Mouse (Mus musculus) heart, embryonic 11.5 days (tissue): ENCODE data around the gene Gm16181. TPM values are rescaled to one million over a fixed set of nuclear protein-coding genes. Genes with fewer than 3 reads are reported as not detected.
A peak's percentile ranks its signal among the peaks of the same experiment; 100 is the strongest.

ENCODE experiments used
- ATAC-seq: fragments of 200-750 bp; cut with Nextera tagmentation; replicated peaks from 2 replicates; pipeline ENCODE4 v1.8.0; 2017; ENCODE audit warnings: moderate library complexity; ENCODE audit not compliant: insufficient number of reproducible peaks, low FRiP score, low TSS enrichment
- H3K27ac ChIP-seq: fragments of 300-500 bp; sonication (generic); 2 replicates; pipeline ENCODE4 v1.5.1; 2014; ENCODE audit warnings: mild to moderate bottlenecking, low read depth, low read length
- H3K27me3 ChIP-seq: fragments of 300-500 bp; sonication (generic); 2 replicates; pipeline ENCODE4 v1.6.1; 2014; ENCODE audit warnings: mild to moderate bottlenecking, low read length, mixed read lengths; ENCODE audit not compliant: control insufficient read depth, insufficient read depth
- H3K36me3 ChIP-seq: fragments of 300-500 bp; sonication (generic); 2 replicates; pipeline ENCODE4 v1.6.1; 2014; ENCODE audit warnings: mild to moderate bottlenecking, low read length, moderate library complexity, mixed read lengths; ENCODE audit not compliant: control insufficient read depth, insufficient read depth
- H3K4me1 ChIP-seq: fragments of 300-500 bp; sonication (generic); 2 replicates; pipeline ENCODE4 v1.6.1; 2014; ENCODE audit warnings: low read length; ENCODE audit not compliant: control insufficient read depth, insufficient read depth
- H3K4me2 ChIP-seq: fragments of 300-500 bp; sonication (generic); 2 replicates; pipeline ENCODE4 v1.6.1; 2014; ENCODE audit warnings: mild to moderate bottlenecking, moderate library complexity
- H3K4me3 ChIP-seq: fragments of 300-500 bp; sonication (generic); 2 replicates; pipeline ENCODE4 v1.5.1; 2014; ENCODE audit warnings: low read depth, low read length
- H3K9ac ChIP-seq: fragments of 300-500 bp; sonication (generic); 2 replicates; pipeline ENCODE4 v1.6.1; 2014; ENCODE audit warnings: mild to moderate bottlenecking, low read depth, low read length, moderate library complexity
- H3K9me3 ChIP-seq: fragments of 300-500 bp; sonication (generic); replicated peaks from 2 replicates; pipeline ENCODE4 v1.6.1; 2016; ENCODE audit warnings: low read length; ENCODE audit not compliant: control insufficient read depth
- WGBS: fragments of 180-500 bp; shearing (Covaris S2); extraction: QIAGEN DNeasy Blood & Tissue Kit; methylation state at CpG from one replicate; pipeline ENCODE4 v1.1.7; 2014; ENCODE audit not compliant: insufficient replicate concordance; 5-methylcytosine and 5-hydroxymethylcytosine counted together
- polyA plus RNA-seq: library from polyadenylated mRNA; unstranded; fragments of >200 nt; fragmentation: Nextera tagmentation; extraction: Ambion mirVana; gene quantifications from 2 replicates; pipeline ENCODE4 v1.2.1, GENCODE M21; 2014

Gm16181 gene
- polyA plus RNA-seq, 1 experiment from 2014 or later = 0.44 TPM

DNA sequence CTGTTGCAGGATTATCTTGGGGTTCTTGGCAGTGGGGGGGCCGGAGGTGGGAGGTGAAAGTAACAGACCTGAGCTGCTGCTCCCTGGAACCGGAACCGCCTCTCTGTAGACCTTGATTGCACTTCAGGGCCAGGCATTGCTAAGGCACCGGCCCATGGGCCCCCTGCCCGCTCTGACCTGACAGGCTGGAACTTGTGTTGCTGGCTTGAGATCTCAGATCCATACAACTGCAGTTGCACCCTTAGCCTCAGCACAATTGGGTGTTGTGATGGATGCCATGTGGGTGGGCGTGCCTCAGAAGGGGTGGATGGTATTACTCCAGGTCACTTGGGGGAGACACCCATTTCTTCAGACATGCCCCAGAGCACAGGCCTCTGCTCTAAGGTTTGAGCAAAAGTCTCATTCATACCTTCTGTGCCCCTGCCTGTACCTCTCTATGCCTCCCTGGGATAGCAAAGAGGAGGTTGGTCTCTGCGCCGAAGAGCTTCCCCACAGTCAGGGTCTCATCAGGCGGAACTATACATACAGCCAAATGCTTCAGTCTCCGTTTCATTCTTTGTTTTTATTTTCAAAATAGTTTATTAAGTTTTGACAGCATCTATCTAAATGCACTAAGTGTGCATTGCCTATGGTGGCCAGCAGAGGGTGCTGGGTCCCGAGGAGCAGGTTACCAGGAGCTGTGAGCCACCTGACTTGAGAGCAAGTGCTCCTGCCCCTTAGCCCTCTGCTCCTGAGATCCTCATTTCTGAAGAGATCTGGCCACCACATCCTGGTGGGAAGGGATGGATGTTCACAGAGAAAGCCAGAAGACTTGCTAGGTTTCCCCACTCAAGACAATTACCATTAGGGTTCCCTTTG is 33.8 kb downstream of the Gm16181 start:
- no peak overlapping the region for H3K4me2 ChIP-seq
- H3K9ac ChIP-seq = no peak overlapping the region
- 61% methylated on average over 11 of the region's 11 CpGs for WGBS
- ATAC-seq = no peak
- peaks cover 3% of the 10 kb centered on the region; the same call in 1 of the 2 replicates for H3K27me3 ChIP-seq
- no peaks in the 10 kb centered on the region for H3K9me3 ChIP-seq
- H3K27ac ChIP-seq = no peak overlapping the region
- peaks cover 36% of the 10 kb centered on the region for H3K36me3 ChIP-seq
- H3K4me3 ChIP-seq = no peak overlapping the region
- H3K4me1 ChIP-seq = no peaks in the 10 kb centered on the region

DNA sequence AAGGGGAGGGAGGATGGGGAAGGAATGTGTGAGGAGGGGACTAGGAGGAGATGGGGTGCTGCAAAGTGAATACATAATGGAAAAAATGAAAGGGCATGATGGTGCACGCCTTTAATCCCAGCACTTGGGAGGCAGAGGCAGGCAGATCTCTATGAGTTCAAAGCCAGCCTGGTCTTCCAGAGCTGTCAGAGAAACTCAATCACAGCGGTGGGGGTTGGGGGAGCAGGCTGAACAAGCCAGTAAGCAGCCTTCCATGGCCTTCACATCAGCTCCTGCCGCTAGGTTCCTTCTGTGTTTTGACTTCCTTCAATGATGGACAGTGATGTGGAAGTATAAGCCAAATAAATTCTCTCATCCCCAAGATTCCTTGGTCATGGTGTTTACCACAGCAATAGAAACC is 34.7 kb downstream of the Gm16181 start:
- WGBS = 61% methylated on average over 3 of the region's 3 CpGs
- Histone ChIP-seq H3K27ac (no peak overlapping the region), H3K27me3 (peaks cover 3% of the 10 kb centered on the region; the same call in 1 of the 2 replicates), H3K4me2 (no peak overlapping the region), H3K9me3 (no peaks in the 10 kb centered on the region), H3K4me1 (no peaks in the 10 kb centered on the region), H3K4me3 (no peak overlapping the region), H3K36me3 (peaks cover 33% of the 10 kb centered on the region), H3K9ac (no peak overlapping the region)
- no peak for ATAC-seq

DNA sequence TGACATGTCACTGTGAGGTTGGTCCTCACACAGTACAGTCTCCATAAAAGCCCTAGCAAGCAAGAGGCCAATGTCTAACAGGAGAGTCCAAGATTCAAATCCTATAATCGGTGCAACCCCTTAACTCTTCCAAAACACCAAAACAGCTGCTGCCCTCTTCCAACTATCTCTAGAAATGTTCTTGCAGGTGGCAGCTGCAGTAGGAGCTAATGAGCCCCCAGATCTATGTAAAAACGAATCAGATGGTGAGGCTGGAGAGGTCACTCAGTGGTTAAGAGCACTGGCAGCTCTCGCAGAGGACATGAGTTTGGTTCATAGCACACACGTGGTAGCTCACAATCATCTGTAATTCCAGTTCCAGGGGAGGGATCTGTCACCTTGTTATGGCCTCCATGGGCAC is 35.1 kb downstream of the Gm16181 start:
- no peak overlapping the region for H3K27ac ChIP-seq
- no peak overlapping the region for H3K4me3 ChIP-seq
- H3K4me1 ChIP-seq = no peaks in the 10 kb centered on the region
- H3K27me3 ChIP-seq = peaks cover 3% of the 10 kb centered on the region; the same call in 1 of the 2 replicates
- no peak overlapping the region for H3K4me2 ChIP-seq
- 57% methylated on average over 4 of the region's 4 CpGs for WGBS
- ATAC-seq = no peak
- no peaks in the 10 kb centered on the region for H3K9me3 ChIP-seq
- H3K36me3 ChIP-seq = peaks cover 29% of the 10 kb centered on the region
- no peak overlapping the region for H3K9ac ChIP-seq

DNA sequence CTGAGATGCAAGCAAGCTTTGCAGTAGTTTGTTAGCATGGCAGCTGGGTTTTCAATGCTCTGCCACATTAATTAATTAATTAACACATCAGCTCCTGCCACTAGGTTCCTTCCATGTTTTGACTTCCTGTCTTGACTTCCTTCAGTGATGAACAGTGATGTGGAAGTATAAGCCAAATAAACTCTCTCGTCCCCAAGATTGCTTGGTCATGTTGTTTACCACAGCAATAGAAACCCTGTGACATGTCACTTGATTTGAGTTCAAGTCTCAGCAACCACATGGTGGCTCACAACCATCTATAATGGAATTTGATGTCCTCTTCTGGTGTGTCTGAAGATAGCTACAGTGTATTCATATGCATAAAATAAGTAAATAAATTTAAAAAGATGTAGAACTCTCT is 36.7 kb downstream of the Gm16181 start:
- Histone ChIP-seq H3K4me3 (no peak overlapping the region), H3K27me3 (peaks cover 12% of the 10 kb centered on the region), H3K4me2 (no peak overlapping the region), H3K4me1 (no peaks in the 10 kb centered on the region), H3K9ac (no peak overlapping the region), H3K36me3 (peaks cover 18% of the 10 kb centered on the region), H3K27ac (no peak overlapping the region), H3K9me3 (no peaks in the 10 kb centered on the region)
- ATAC-seq = no peak
- WGBS = 70% methylated on average over 1 of the region's 1 CpGs

DNA sequence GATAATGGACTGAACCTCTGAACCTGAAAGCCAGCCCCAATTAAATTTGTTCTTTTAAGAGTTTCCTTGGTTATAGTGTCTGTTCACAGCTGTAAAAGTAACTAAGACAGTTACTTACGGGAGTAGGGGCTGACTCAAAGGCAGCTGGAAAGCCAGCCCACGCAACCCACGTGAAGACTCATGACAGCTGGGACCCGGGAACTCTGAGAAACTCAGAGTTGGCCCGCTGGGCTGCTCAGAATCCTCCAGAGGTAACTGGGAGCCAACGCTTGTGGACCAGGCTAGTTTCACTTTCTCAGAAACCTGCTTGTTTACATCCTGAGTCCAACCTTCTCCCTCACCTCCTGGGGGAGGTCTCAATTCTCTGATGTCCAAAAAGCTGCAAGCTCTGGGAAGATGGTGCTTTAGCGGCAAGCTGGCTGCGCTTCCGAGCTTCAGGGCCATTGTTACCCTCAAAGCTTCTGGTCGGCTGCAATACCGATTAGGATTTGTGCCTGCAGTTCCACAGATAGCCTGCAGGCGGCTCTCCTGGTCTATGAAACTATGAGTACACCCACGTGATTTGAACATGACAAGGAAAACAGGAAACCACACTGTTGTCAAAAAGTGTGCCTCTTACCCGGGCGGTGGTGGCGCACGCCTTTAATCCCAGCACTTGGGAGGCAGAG is 37.3 kb downstream of the Gm16181 start:
- peaks cover 18% of the 10 kb centered on the region for H3K27me3 ChIP-seq
- H3K27ac ChIP-seq = no peak overlapping the region
- no peaks in the 10 kb centered on the region for H3K9me3 ChIP-seq
- H3K4me3 ChIP-seq = peak overlapping the region; percentile 19; the same call in 1 of the 2 replicates
- no peak for ATAC-seq
- H3K36me3 ChIP-seq = peaks cover 12% of the 10 kb centered on the region
- H3K9ac ChIP-seq = peak overlapping the region; percentile 6; the same call in 1 of the 2 replicates
- no peaks in the 10 kb centered on the region for H3K4me1 ChIP-seq
- WGBS = 14% methylated on average over 17 of the region's 17 CpGs
- H3K4me2 ChIP-seq = peak overlapping the region; percentile 52

DNA sequence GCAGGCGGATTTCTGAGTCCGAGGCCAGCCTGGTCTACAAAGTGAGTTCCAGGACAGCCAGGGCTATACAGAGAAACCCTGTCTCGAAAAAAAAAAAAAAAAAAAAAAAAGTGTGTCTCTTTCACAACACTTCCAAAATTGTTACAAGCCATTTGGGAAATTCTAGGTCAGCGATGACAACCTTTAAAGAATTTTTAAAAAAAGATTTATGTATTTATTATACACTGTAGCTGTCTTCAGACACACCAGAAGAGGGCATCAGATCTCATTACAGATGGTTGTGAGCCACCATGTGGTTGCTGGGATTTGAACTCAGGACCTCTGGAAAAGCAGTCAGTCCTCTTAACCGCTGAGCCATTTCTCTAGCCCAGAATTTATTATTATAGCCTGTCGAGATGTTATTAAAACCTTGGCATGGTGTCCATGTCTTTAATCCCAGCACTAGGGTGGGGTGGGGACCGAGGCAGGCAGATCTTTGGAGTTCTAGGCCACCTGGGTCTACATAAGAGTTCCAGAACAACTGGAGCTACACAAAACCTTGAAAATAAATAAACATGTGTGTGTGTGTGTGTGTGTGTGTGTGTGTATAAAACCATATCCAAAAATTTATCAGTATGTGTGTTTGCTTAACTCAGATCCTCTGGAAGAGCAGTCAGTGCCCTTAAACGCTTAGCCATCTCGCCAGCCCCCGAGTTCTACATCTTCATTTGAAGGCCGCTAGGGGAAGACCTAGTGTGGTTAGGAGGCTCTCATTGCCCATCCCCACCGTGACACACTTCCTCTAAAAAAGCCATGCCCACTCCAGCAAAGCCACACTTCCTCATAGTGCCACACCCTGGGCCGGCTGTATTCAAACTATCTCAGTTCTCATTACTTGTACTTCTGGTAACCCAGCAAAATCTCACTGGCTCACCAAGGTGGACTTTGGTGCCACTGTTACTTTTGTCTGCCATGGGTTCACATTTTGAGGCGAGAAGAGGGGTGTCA is 38.2 kb downstream of the Gm16181 start:
- no peak overlapping the region for H3K4me3 ChIP-seq
- WGBS = 51% methylated on average over 13 of the region's 14 CpGs
- H3K4me1 ChIP-seq = no peaks in the 10 kb centered on the region
- peak overlapping the region; percentile 52; the same call in 1 of the 2 replicates for H3K4me2 ChIP-seq
- H3K9me3 ChIP-seq = no peaks in the 10 kb centered on the region
- peaks cover 6% of the 10 kb centered on the region; the same call in 1 of the 2 replicates for H3K36me3 ChIP-seq
- H3K9ac ChIP-seq = no peak overlapping the region
- H3K27ac ChIP-seq = no peak overlapping the region
- H3K27me3 ChIP-seq = peaks cover 25% of the 10 kb centered on the region
- ATAC-seq = no peak

DNA sequence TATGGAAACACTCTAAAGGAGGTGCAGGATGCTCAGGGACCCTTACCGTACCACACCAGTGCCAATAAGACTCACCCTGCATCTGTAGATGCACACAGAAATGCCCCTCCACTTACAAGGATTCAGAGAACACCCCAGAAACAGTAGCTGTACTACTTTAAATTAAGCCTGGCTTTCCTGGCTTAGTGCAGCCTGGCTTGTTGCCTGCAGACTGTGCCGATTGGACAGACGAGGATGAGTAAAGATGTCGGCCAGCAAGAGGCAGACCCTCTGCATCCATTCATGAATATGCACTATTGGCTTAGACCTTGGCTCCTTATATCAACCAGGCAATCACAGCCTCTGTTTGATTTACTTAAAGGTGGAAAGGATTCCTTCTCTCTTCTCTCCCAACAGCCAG is 39.0 kb downstream of the Gm16181 start:
- Histone ChIP-seq H3K9ac (no peak overlapping the region), H3K36me3 (no peaks in the 10 kb centered on the region), H3K4me3 (no peak overlapping the region), H3K27ac (no peak overlapping the region), H3K4me2 (no peak overlapping the region), H3K9me3 (no peaks in the 10 kb centered on the region), H3K4me1 (no peaks in the 10 kb centered on the region), H3K27me3 (peaks cover 33% of the 10 kb centered on the region)
- ATAC-seq = no peak
- WGBS = 76% methylated on average over 4 of the region's 4 CpGs

DNA sequence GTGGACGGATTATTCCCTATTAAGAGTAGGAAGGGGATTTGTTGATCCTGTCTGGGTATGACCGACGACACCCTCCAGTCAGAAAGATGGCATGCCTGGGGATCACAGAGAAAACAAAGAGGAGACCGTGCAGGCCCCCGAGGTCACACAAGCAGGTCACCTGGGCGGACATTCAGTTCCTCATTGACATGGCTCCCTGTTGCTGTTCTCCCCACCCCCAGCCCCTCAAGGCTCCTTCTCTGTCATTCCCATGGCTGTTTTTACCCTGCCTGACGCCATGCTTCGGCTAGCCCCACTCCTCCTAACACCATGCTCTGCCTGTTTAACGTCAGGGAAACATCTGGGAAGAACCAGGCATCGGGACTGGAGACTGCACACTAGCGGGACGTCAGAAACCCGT is 41.0 kb downstream of the Gm16181 start:
- no peak for ATAC-seq
- H3K9me3 ChIP-seq = no peaks in the 10 kb centered on the region
- no peak overlapping the region for H3K27ac ChIP-seq
- 69% methylated on average over 13 of the region's 13 CpGs for WGBS
- H3K4me2 ChIP-seq = no peak overlapping the region
- peaks cover 36% of the 10 kb centered on the region for H3K27me3 ChIP-seq
- no peak overlapping the region for H3K4me3 ChIP-seq
- no peaks in the 10 kb centered on the region for H3K4me1 ChIP-seq
- H3K36me3 ChIP-seq = no peaks in the 10 kb centered on the region
- no peak overlapping the region for H3K9ac ChIP-seq
